Mouse (Mus musculus) frontal cortex, postnatal 14 days (tissue): ENCODE measurements around the gene Tfdp2.
"Not testable (repeated sequence)": the region's sequence is repeated elsewhere in the genome, so short reads cannot be mapped to it uniquely, and the experiment has no call there.

Experiments used
- DNase-seq, 2 experiments: peaks; one replicate each; pipeline ENCODE4 v3.0.0; 2022; ENCODE audit warnings: low spot score in 2 of 2

The Tfdp2 gene

GRCm38 (mm10) chr9:96195885-96196622, at the start of gene Tfdp2:
Gene Tfdp2 (plus strand): TSS chr9:96196275.
- peak; percentile 74 to 80 for DNase-seq

- DNase-seq = no peak
Measured at GRCm38 (mm10) chr9:96152801-96153200, 43.3 kb upstream of the Tfdp2 start.

DNA sequence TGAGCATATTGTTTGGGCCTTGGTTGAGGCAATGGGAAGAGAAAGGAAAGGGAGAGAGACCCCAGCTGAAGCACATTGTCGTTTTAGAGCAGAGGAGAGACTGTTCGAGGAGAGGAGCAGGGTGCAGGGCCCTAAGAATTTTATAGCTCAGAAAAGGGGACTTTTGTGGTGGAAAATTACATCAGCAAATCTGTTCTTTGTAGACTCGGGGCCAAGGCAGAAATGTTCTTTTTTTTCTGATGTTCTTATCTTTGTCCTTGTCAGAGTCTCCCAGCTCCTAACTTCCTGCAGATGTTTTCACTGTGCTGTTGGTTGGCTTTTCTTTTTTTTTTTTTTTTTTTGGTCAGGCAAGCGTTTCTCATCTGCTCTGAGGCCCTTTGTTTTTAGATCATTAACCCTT, 37.6 kb upstream of the Tfdp2 start:
- no peak for DNase-seq

GRCm38 (mm10) chr9:96159047-96159446, 37.0 kb upstream of the Tfdp2 start:
- DNase-seq = no peak

DNA sequence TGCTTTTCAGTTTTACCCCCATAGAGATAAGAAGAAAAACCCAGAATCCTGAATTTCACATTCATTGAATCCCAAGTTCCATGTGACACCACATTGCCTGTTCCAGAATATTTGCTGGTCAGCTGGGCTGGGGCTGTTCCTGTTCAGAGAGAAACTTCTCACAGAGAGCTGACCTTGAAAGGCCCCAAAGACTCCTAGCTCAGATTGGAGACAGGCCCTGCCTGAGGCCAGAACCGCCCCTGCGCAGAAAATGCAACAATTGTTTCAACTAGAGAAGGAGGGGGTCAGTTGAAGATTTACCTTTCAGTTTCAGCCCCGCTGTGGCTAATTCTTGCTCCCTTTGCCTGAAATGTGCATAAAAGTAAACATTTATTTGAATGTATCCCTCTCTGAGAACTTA, 35.3 kb upstream of the Tfdp2 start:
- DNase-seq = no peak

DNA sequence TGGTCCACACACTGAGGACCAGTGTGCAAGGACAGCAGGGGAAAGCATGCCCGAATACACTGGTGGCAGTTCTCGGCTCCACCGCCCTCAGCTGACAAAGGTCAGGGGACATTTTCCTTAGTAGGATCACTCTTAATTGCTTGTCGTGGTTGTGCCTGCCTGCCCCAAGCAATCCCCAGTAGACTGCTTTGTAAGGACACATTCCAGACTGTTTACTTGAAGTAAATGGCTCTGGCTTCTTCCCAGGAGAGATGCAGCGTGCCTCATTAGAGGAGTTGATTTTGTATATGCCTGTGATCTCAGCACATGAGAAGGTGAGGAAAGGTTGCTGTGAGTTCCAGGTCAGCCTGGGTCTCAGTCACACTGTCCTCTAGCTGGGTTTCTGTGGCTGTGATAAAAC, 33.7 kb upstream of the Tfdp2 start:
- DNase-seq = no peak

DNA sequence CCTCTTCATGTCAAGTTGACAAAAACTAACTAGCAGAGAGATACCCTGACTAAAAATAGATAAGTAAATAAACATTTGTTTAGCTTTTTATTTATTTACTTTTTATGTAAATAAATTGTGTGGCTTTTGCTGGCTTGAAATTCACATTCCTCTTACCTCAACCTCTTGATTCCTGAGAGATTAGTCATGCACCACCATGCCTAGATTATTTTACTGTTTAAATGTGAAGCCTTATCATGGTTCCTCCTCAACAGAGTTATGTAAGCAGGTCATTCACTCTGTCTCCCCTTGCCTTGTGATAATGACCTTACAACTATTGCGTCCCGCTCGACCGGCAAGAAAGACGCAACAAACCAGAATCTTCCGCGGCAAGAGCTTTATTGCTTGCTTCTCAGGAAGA, 32.6 kb upstream of the Tfdp2 start:
- DNase-seq = no peak

DNA sequence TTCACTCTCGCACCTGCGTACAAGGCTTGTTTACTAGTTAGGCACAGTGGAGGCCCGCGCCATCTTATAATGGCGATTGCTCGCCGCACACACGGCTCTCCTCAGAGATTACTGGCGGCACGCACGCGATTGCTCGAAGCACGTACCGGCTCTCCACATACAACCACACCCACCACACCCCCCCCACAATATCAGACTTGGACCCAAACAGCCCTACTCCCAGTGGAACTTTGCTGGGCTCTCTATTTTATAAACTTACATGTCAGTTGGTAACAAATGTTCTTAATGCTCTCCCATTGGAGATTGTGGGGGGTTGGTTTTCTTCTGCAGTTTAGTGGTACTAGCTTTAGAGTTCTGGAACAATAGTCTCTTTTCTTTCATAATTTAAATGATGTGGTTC, 32.1 kb upstream of the Tfdp2 start:
- DNase-seq = not testable (repeated sequence)

- peak in 1 of 2 experiments; percentile 32 for DNase-seq
Measured at GRCm38 (mm10) chr9:96167168-96167585, 28.9 kb upstream of the Tfdp2 start.

GRCm38 (mm10) chr9:96170600-96170999, 25.5 kb upstream of the Tfdp2 start:
- DNase-seq = no peak

DNA sequence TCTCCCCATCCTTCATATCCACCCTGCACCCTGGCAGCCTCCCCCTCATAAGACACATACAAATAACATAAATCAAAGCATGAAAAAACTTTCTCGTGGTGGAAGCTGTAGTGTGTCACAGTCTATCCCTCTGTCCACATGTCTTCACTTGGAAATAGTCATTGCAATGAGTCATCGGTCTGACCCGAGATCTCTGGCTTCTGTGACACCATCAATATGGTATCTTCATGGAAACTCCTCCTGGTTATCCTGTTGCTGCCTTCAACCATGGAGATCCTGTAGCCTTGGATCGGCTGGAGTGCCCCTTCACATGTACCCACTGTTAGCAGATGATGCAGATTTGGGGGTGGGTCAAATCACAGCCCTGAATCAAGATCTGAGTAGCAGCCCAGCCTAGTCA, 11.2 kb upstream of the Tfdp2 start:
- DNase-seq = no peak

DNA sequence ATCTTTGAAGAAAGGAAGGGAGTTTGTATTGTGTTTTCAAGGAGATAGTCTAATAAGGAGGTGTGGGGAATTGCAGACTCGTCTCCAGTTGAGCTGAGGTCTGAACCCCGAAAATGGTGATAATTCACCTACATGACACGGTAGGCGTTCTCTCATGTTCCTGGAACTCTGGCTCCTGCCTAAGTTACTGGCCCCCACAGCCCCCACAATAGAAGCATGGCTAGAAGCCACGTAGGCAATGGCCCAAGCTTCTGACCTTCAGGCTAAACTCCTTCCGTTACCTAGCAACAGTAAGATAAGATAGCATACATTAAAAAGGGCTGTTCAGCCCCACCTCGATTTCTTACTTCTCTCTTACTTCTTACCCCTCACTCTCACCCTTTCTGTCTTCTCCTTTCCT, 9.4 kb upstream of the Tfdp2 start:
- DNase-seq = no peak

GRCm38 (mm10) chr9:96196636-96197181, 634 bp downstream of the Tfdp2 start:
- DNase-seq = peak; percentile 17 to 39

GRCm38 (mm10) chr9:96197806-96198205, 1.7 kb downstream of the Tfdp2 start:
- DNase-seq = no peak

GRCm38 (mm10) chr9:96203663-96204062, 7.6 kb downstream of the Tfdp2 start:
- DNase-seq = no peak

DNA sequence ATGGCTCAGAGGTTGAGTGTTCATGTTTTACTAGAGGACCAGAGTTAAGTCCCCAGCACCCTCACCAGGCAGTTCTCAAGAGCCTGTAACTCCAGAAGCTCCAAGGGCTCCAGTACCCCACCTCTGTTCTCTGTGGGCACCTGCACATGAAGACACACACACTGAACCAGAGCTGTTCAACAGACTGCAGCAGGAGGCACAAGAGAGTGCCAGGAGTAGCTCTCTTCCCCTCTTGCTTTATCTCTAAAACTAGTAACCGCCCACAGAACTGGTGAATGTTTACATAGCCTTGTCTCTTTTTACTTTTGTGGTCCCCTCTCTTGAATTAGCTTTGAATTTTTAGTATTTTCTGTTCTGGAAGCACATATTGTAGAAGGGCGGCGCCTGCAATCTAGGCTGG, 11.4 kb downstream of the Tfdp2 start:
- no peak for DNase-seq

DNA sequence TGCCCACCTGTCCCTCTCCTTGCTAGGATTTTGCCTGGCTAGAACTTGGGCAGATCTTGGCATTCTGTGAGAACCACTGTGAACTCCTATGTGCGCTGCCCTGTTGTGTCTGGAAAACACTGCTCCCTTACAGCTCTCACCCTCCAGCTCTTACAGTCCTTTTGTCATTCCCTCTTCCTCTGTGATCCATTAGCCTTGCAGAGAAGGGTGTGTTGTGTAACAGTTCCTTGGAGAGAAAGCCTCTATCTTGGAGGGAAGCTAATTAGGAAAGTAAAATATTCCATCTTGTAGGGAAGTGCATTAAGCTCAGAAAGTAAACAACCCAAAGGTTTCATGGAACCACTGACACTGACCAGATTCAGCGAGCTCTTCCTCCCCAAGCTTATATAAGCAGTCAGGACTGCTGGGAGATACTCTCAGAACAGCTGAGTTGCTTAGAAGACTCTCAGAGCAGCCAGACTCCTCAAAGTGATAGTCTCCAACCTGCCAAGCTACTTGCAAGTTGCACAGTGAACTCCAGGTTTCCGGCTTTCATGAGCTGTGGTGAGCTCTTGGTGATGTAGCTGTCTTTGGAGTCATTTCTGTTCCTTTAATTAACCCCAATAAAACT, 17.1 kb downstream of the Tfdp2 start:
- DNase-seq = no peak

- no peak for DNase-seq
Measured at GRCm38 (mm10) chr9:96214171-96214570, 18.1 kb downstream of the Tfdp2 start.

DNA sequence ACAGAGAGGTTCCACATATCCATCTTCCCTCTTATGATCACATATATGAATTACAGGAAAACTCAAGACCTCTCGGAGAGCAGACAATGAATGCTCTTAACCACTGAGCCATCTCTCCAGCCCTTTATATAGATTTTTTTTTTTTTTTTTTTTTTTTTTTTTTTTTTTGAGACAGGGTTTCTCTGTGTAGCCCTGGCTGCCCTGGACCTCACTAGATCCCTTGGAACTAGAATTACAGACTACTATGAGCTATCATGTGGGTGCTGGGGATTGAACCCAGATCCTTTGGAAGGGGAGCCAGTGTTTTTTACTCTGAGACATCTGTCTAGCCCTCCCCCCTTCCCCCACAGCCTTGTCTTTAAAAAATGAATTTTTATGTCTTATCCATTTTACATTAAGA, 21.2 kb downstream of the Tfdp2 start:
- no peak for DNase-seq

- no peak for DNase-seq
Measured at GRCm38 (mm10) chr9:96217799-96218198, 21.7 kb downstream of the Tfdp2 start.

GRCm38 (mm10) chr9:96219114-96219669, 23.1 kb downstream of the Tfdp2 start:
- no peak for DNase-seq

GRCm38 (mm10) chr9:96220419-96220818, 24.3 kb downstream of the Tfdp2 start:
- no peak for DNase-seq

DNA sequence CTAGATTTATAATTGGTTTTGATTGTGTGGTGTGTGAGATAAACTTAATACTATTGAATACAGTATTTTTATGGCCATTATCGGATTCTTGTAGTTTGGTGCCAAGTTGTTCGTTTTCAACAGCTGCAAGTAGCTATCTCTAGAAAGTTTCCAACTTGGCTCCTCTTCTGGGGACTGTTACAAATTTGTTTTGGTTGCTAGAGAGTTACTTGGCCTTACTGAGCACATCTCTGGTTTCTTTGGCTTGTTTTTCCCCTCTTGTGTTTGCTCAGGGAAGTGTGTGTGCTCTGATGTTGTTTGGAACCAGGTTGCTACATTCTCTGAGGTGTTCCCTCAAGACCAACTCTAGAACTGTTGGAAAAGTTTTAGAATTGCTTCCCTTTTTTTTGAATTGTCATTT, 27.2 kb downstream of the Tfdp2 start:
- DNase-seq = no peak
